Mouse (Mus musculus): Measurements from ENCODE around the gene Eif4e2. TPM values are rescaled to one million over a fixed set of nuclear protein-coding genes. Genes with fewer than 3 reads are reported as not detected.

Eif4e2 gene
- polyA plus RNA-seq, 1 experiment from 2014 or later, result 136 TPM

DNA sequence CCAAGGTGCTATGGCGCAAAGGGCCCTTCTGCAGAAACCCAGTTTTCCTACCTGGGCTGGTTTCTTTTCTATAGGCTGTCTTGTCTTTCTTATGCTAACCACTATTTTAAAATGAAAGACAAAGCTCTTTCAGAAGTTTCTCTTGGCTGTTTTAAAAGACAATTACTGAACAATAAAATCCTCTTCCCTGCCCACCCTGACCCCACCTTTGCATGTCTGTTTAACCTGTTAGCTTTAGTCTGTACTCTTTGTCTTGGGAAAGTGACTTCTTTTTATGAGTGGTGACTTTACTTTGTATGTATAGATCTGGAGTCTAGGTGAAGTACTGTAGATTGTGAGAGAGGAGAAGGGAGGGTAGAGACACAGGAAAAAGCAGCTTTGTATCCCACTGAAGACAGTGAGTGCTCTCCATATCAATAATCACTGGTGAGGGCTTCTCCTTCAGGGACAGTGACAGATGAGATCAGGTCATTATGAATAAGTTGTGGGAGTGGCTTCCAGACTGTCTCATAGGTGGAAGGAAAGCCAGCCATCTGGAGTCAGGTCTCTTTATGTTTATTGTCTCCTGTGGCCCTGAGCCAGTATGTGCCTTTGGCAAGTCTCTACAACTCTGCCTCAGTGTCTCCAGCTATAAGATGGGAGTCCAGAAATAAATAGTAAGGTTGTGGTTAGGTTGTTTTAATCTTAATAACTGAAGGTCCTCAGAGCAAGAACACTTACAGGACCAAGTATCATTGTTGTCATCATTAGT lies 12.9 kb downstream of the Eif4e2 start:
- DNase-seq (ENCODE audit: low read depth, low spot score), result no peak
- ATAC-seq, result no peak
- CTCF ChIA-PET, result interaction anchor here (1.2 kb wide), 2 partner anchors 9 to 12 kb away, joined by 3 read pairs; no protein-coding TSS in a partner anchor
- no peak for TF ChIP-seq CTCF (IDR thresholded peaks at IDR 0.05)
- H3K27me3 ChIP-seq, result no peaks in the 10 kb centered on the region
- in situ Hi-C loops (cut with MboI; ENCODE audit: low pct_unique_long_range_greater_than_20kb), result no loop called here
- POLR2A ChIA-PET, result no interaction called here

DNA sequence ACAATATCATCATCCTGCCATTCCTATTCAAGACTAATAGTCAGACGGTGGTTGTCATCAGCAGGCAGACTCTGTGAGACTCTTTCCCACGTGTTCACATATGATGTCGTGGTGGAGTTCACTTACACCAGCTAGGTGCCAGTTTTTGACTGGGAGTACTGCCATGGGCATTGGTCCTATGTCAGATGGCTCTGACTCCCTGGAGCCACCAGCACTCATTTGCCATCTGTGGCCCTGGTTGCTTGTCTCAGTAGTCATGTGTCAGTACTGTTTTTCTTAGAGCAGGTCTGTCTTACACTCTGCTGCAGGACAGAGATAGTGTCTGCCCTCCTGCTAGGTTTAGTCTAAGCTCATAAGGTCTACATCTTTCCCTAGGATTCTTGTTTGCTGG lies 13.4 kb downstream of the Eif4e2 start:
- no peaks in the 10 kb centered on the region for H3K27me3 ChIP-seq
- ChIA-PET CTCF (interaction anchor here (1.2 kb wide), 2 partner anchors 10 to 11 kb away, joined by 3 read pairs; no protein-coding TSS in a partner anchor), POLR2A (interaction anchor here (1.0 kb wide), 1 partner anchor 9 kb away, joined by 4 read pairs; no protein-coding TSS in a partner anchor)
- in situ Hi-C loops (cut with MboI; ENCODE audit: low pct_unique_long_range_greater_than_20kb), result no loop called here
- DNase-seq (ENCODE audit: low read depth, low spot score) (no peak), ATAC-seq (no peak)
- TF ChIP-seq CTCF (IDR thresholded peaks at IDR 0.05), result no peak

DNA sequence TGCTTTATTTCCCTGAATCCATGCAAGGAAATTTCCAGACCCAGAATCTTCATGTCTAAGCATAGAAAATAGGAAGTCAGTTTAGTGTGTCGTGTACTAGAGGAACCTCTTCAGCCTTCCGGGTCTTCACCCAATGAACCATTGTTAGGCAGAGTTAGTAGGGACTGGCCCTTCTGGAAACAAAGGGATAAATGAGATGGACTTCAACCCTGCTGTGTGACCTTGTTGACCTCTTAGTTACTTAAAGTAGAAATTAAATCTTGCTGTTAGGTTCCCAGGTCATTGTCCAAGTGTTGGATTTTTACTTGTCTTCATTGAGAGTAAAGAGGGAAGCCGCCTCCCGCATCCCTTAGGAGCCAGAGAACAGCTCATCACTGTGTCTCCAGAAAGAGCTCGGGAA lies 16.9 kb downstream of the Eif4e2 start:
- in situ Hi-C loops (cut with MboI; ENCODE audit: low pct_unique_long_range_greater_than_20kb), result no loop called here
- CTCF ChIA-PET, result no interaction called here
- TF ChIP-seq CTCF (IDR thresholded peaks at IDR 0.05), result no peak

DNA sequence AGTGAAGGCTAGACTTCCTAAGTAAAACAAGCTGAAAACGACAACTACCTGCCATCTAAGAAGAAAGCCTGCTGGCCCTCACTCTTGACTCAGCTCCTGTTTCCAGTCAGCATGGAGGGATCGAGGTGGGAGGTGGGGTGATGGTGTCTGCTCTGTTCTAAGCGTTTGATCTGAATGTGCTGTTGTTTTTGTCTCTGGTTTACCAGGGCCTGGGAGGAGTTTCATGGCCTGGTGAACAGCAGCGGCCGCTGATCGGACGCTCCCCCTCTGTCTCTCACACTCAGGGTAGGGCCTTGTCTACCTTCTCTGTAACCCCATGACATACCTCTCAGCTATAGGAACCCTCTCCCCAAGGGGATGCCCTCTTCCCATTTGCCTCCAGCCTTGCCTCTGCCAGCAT lies 18.5 kb downstream of the Eif4e2 start:
- in situ Hi-C loops (cut with MboI; ENCODE audit: low pct_unique_long_range_greater_than_20kb), result no loop called here
- POLR2A ChIA-PET, result interaction anchor here (0.6 kb wide), 1 partner anchor 414 kb away, joined by 3 read pairs; no protein-coding TSS in a partner anchor
- no peak for TF ChIP-seq CTCF (IDR thresholded peaks at IDR 0.05)
- CTCF ChIA-PET, result interaction anchor here (1.5 to 3.6 kb wide), 2 partner anchors 14 to 192 kb away, joined by 3 to 17 read pairs; no protein-coding TSS in a partner anchor
- DNase-seq (ENCODE audit: low read depth, low spot score), result no peak
- no peak for ATAC-seq
- no peaks in the 10 kb centered on the region for H3K27me3 ChIP-seq

More for the DNA sequence above, 16.9 kb downstream of the Eif4e2 start:
- no peaks in the 10 kb centered on the region for H3K27me3 ChIP-seq
- POLR2A ChIA-PET, result no interaction called here
- DNase-seq (ENCODE audit: low read depth, low spot score), result no peak
- ATAC-seq, result no peak

DNA sequence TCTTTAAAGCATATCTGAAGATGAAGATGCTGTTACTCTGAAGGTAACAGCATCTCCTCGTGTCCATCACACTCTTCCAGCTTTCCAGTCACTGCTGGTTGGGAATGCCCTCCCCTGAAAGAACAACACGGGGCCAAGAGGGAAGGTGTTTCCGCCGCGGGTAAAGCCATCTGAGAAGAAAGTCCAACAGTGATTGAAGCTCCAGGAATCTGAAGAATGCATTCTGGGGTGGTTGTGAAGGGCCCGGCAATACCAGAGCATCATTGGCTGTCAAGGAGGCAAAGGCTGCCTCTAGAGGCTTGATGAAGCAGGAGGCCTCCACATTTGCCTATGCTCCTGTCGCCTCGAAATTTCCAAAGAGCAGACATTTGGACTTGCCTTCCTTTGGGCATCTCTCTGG lies 25.3 kb downstream of the Eif4e2 start:
- peak; percentile 42 for TF ChIP-seq CTCF (IDR thresholded peaks at IDR 0.05)
- in situ Hi-C loops (cut with MboI; ENCODE audit: low pct_unique_long_range_greater_than_20kb), result no loop called here
- DNase-seq (ENCODE audit: low read depth, low spot score) (no peak), ATAC-seq (peak; percentile 83)
- CTCF ChIA-PET, result interaction anchor here (0.9 to 1.4 kb wide), 2 partner anchors 10 to 23 kb away, joined by 3 read pairs; no protein-coding TSS in a partner anchor
- no peaks in the 10 kb centered on the region for H3K27me3 ChIP-seq
- POLR2A ChIA-PET, result interaction anchor here (1.0 kb wide), 1 partner anchor 15 kb away, joined by 3 read pairs; no protein-coding TSS in a partner anchor

DNA sequence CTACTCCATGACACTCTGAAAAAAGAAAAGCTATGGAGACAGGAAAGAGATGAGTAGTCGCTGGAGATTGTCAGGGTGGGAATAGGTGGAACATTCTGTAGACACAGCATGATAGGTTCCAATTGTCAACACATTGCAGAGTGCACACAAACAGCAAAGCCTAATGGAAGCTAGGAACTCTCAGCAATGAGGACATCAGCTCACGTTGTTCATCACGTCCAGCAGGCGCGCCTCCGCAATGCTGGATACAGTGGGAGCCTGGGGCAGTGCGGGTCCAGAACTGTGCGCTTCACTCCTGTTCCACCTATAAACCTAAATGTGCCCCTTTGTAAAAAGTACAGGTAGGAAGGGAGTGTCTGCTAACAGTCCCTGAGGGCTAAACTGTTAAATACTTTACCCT lies 29.3 kb downstream of the Eif4e2 start:
- no peaks in the 10 kb centered on the region for H3K27me3 ChIP-seq
- DNase-seq (ENCODE audit: low read depth, low spot score) (no peak), ATAC-seq (no peak)
- CTCF ChIA-PET, result interaction anchor here (0.8 to 2.1 kb wide), 5 partner anchors 11 to 51 kb away, joined by 3 to 8 read pairs (median 4); no protein-coding TSS in a partner anchor
- POLR2A ChIA-PET, result interaction anchor here (0.7 kb wide), 2 partner anchors 9 to 175 kb away, joined by 3 to 4 read pairs; no protein-coding TSS in a partner anchor
- in situ Hi-C loops (cut with MboI; ENCODE audit: low pct_unique_long_range_greater_than_20kb), result no loop called here
- TF ChIP-seq CTCF (IDR thresholded peaks at IDR 0.05), result no peak

DNA sequence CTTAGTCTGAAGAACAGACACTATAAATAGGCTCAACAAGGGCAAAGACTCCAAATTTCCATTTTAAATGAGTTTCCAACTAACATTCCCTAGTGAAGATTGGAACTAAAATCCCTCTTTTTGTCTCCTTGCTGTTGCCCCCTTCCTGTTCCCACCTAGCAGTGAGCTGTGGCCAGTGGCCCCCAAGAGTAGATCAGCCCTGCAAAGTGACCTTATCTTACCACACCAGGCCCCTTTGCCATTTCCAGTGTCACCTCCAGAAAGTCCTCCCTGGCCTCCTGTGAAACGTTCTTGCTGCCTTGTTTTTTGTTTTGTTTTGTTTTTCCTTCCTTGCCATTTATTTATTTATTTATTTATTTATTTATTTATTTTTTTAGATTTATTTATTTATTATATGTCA lies 31.7 kb downstream of the Eif4e2 start:
- POLR2A ChIA-PET, result no interaction called here

DNA sequence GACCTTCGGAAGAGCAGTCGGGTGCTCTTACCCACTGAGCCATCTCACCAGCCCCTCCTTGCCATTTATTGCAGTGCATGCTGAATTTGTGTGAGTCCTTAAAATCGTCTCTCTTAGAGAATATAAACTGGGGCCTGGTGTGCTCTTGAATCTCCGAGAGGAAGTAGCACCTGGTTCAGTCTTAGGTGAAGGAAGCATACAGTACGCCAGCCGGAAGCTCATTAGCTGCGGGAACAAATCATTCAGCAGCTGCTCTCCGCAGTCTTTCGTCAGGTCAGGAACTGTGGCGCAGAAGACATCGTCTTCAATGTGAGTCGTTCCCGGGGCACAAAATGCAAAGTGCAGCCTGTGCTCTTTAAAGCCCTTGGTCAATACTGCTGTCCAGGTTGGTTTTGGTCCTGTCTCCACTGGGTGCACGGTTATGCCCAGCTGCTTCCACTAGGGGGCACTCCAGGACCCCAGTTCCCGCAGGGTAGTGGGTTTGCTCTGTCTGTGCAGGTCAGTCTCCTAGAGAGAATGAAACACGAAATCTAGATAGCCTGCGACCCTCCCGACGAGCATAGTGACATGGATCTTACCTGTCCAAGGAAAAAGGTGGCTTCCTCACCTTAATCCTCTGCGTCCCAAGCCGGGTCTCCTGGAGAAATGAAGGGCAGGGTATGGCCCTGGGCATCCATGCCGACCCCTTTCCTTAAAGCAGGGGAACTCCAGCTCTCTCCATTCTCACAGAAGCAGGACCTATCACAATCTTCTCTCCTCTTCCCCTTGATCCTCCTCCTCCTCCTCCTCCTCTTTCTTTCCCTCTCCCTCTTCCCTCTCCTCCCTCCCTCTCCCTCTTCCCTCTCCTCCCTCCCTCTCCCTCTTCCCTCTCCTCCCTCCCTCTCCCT lies 32.5 kb downstream of the Eif4e2 start:
- H3K27me3 ChIP-seq, result no peaks in the 10 kb centered on the region
- no peak for DNase-seq (ENCODE audit: low read depth, low spot score)
- TF ChIP-seq CTCF (IDR thresholded peaks at IDR 0.05), result peak; percentile 94
- ChIA-PET CTCF (interaction anchor here (1.0 to 1.1 kb wide), 3 partner anchors 30 to 47 kb away, joined by 3 read pairs; no protein-coding TSS in a partner anchor), POLR2A (no interaction called here)
- in situ Hi-C loops (cut with MboI; ENCODE audit: low pct_unique_long_range_greater_than_20kb), result loop anchor here (5.0 kb wide), 2 partner anchors 41 to 111 kb away; no protein-coding TSS in a partner anchor
- peak; percentile 83 for ATAC-seq

More for the DNA sequence above, 31.7 kb downstream of the Eif4e2 start:
- no peak for ATAC-seq
- in situ Hi-C loops (cut with MboI; ENCODE audit: low pct_unique_long_range_greater_than_20kb), result loop anchor here (5.0 kb wide), 2 partner anchors 42 to 112 kb away; no protein-coding TSS in a partner anchor
- H3K27me3 ChIP-seq, result no peaks in the 10 kb centered on the region
- no peak for TF ChIP-seq CTCF (IDR thresholded peaks at IDR 0.05)
- CTCF ChIA-PET, result interaction anchor here (1.0 to 1.1 kb wide), 2 partner anchors 31 to 38 kb away, joined by 3 read pairs; no protein-coding TSS in a partner anchor
- no peak for DNase-seq (ENCODE audit: low read depth, low spot score)

DNA sequence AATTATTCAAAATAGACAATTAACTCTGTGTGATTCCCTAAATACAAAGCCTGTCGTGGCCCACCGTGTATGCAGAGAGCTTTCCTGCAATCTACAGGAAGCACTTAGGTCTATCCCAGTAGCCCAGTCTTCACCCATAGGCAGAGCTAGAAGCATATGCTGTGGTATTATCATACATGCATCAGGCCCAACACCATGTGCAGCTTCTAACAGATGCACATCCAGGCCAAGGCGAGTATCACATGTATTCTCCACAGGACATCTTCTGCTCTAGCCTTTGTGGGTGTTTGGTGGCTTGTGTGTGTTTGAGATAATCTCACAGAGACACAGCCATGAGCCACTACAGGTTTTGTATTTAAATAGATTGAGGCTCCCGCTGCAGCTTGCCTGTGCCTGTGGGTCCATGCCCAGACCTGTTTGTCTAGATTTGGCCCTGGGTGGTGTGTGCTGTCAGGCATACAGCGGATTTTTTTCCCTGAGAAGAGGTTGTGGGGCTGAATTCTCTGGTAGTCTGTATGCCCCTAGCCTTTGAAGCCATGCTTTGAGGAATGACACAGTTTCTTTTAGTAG lies 38.4 kb downstream of the Eif4e2 start:
- CTCF ChIA-PET, result interaction anchor here (2.2 kb wide), 1 partner anchor 39 kb away, joined by 8 read pairs; no protein-coding TSS in a partner anchor
- DNase-seq (ENCODE audit: low read depth, low spot score) (no peak), ATAC-seq (no peak)
- H3K27me3 ChIP-seq, result no peaks in the 10 kb centered on the region
- in situ Hi-C loops (cut with MboI; ENCODE audit: low pct_unique_long_range_greater_than_20kb), result no loop called here
- TF ChIP-seq CTCF (IDR thresholded peaks at IDR 0.05), result no peak
- POLR2A ChIA-PET, result no interaction called here

DNA sequence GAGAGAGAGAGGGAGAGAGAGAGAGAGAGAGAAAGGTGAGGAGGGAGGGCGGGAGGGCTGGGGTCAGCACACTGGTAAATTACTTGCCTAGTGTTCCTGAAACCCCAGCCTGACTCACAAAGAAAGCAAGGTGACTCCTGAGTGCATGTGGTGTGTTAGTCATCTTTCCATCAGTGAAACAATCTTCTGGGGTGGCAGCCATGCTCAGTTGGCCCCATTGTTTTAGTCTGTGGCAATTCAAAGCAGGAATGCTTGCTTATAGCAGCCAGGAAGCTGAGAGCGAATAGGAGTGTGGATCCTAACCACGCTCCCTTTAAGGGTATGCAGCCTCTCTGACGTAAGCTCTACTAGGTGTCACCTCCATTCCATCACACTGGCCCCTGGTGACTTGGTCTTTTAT lies 41.5 kb downstream of the Eif4e2 start:
- in situ Hi-C loops (cut with MboI; ENCODE audit: low pct_unique_long_range_greater_than_20kb), result no loop called here
- ChIA-PET CTCF (interaction anchor here (1.4 to 3.0 kb wide), 2 partner anchors 11 to 38 kb away, joined by 3 to 14 read pairs; no protein-coding TSS in a partner anchor), POLR2A (interaction anchor here (1.0 to 1.5 kb wide), 2 partner anchors 9 to 15 kb away, joined by 3 read pairs; partner anchors contain the start of gene Efhd1)
- TF ChIP-seq CTCF (IDR thresholded peaks at IDR 0.05), result no peak
- DNase-seq (ENCODE audit: low read depth, low spot score), result peak; percentile 65
- peak; percentile 51 for ATAC-seq
- no peaks in the 10 kb centered on the region for H3K27me3 ChIP-seq

All from Patski (cell line).